Mouse (Mus musculus) ES-Bruce4 (cell line): ENCODE data around the gene Surf2. TPM values are rescaled to one million over a fixed set of nuclear protein-coding genes. Genes with fewer than 3 reads are reported as not detected.

Experiments used
- H3K27ac ChIP-seq: 2 replicates; pipeline ENCODE4 v1.5.1; 2012; ENCODE audit warnings: low read length, inconsistent platforms; ENCODE audit not compliant: insufficient read depth
- H3K27me3 ChIP-seq: 2 replicates; pipeline ENCODE4 v1.6.1; 2012; ENCODE audit warnings: mild to moderate bottlenecking, low read length, inconsistent platforms; ENCODE audit not compliant: control insufficient read depth, poor library complexity, insufficient read depth, severe bottlenecking
- H3K36me3 ChIP-seq: 2 replicates; pipeline ENCODE4 v1.6.1; 2012; ENCODE audit warnings: inconsistent platforms, mild to moderate bottlenecking, low read length, moderate library complexity; ENCODE audit not compliant: control insufficient read depth, poor library complexity, insufficient read depth, severe bottlenecking
- H3K4me1 ChIP-seq: one replicate; pipeline ENCODE4 v1.8.1; 2011; ENCODE audit warnings: low read length; ENCODE audit not compliant: control insufficient read depth, insufficient read depth
- H3K4me3 ChIP-seq: 2 replicates; pipeline ENCODE4 v1.5.1; 2011; ENCODE audit warnings: low read depth, mild to moderate bottlenecking, low read length
- H3K9ac ChIP-seq: 2 replicates; pipeline ENCODE4 v1.6.1; 2012; ENCODE audit warnings: low read depth, mild to moderate bottlenecking, inconsistent platforms; ENCODE audit not compliant: poor library complexity, severe bottlenecking
- H3K9me3 ChIP-seq: replicated peaks from 2 replicates; pipeline ENCODE4 v1.6.1; 2012; ENCODE audit warnings: mild to moderate bottlenecking, low read length, inconsistent platforms; ENCODE audit not compliant: control insufficient read depth, poor library complexity, insufficient read depth, severe bottlenecking
- CTCF ChIP-seq: IDR thresholded peaks from one replicate; pipeline ENCODE4 v1.8.1; 2011; ENCODE audit warnings: low read depth, low read length
- EP300 ChIP-seq: IDR thresholded peaks from 2 replicates; pipeline ENCODE4 v1.6.1; 2011; ENCODE audit warnings: low read depth, low read length; ENCODE audit not compliant: insufficient read depth
- POLR2A ChIP-seq: IDR thresholded peaks from one replicate; pipeline ENCODE4 v1.8.1; 2011; ENCODE audit warnings: low read length; ENCODE audit not compliant: insufficient read depth
- polyA plus RNA-seq: library from polyadenylated mRNA; stranded (reverse); fragments of >200 nt; gene quantifications from 2 replicates; pipeline ENCODE4 v1.2.4, GENCODE M21; 2011; ENCODE audit warnings: low read depth; ENCODE audit not compliant: missing spikeins, insufficient read depth, insufficient read length

Gene Surf2
- polyA plus RNA-seq, 1 experiment = 62.5 TPM

GRCm38 (mm10) chr2:26952193-26952592 lies 36.0 kb downstream of the Surf2 start:
- Histone ChIP-seq H3K27ac (no peak overlapping the region), H3K36me3 (peaks cover 23% of the 10 kb centered on the region), H3K9ac (no peak overlapping the region), H3K9me3 (no peaks in the 10 kb centered on the region), H3K4me3 (no peak overlapping the region), H3K27me3 (no peaks in the 10 kb centered on the region), H3K4me1 (no peaks in the 10 kb centered on the region)
- TF ChIP-seq EP300 (no peak), POLR2A (no peak), CTCF (no peak)

GRCm38 (mm10) chr2:26952866-26953265 lies 36.7 kb downstream of the Surf2 start:
- H3K4me1 ChIP-seq = no peaks in the 10 kb centered on the region
- H3K9ac ChIP-seq = no peak overlapping the region
- H3K27me3 ChIP-seq = no peaks in the 10 kb centered on the region
- no peak overlapping the region for H3K4me3 ChIP-seq
- no peaks in the 10 kb centered on the region for H3K9me3 ChIP-seq
- no peak overlapping the region for H3K27ac ChIP-seq
- H3K36me3 ChIP-seq = peaks cover 29% of the 10 kb centered on the region
- no peak for TF ChIP-seq POLR2A

DNA sequence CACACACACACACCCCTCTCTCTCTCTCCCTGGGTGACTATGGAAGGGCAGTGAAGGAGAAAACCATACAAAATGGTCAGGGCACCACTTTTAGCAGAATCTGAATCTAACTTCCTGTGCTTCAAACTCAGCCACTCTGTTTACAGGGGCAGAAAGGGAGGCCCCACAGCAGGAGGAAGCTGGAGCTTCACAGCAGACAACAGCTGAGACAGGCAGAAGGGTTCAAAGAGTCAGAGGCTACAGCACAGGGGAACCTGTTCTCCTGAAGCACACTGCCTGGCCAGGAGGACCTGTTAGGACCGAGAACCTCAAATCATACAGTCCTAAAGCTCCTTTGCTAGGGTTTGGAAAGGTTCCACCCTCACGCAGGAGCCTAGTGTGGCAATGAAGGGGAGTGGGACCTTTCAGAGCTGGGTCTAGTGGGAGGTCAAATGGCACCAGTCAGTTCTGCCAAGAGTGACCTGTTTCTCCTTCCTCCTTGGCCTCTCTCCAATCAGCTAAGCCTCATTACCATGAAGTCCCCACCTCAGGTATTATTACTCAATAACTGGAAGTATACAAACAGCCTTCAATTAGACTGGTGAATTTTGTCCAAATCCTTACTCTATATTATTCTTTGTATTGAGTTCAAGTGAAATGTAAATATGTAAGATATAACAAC lies 38.7 kb downstream of the Surf2 start:
- TF ChIP-seq POLR2A = no peak
- TF ChIP-seq EP300 = no peak
- TF ChIP-seq CTCF = no peak
- Histone ChIP-seq H3K36me3 (peaks cover 43% of the 10 kb centered on the region), H3K9me3 (no peaks in the 10 kb centered on the region)

GRCm38 (mm10) chr2:26956811-26957487 lies 40.8 kb downstream of the Surf2 start:
- Histone ChIP-seq H3K36me3 (peaks cover 55% of the 10 kb centered on the region), H3K4me1 (no peaks in the 10 kb centered on the region), H3K9me3 (no peaks in the 10 kb centered on the region), H3K27ac (no peak overlapping the region), H3K4me3 (no peak overlapping the region), H3K9ac (no peak overlapping the region), H3K27me3 (no peaks in the 10 kb centered on the region)
- no peak for TF ChIP-seq POLR2A
- TF ChIP-seq CTCF = no peak
- TF ChIP-seq EP300 = no peak

More for the DNA sequence above, 38.7 kb downstream of the Surf2 start:
- no peak overlapping the region for H3K27ac ChIP-seq
- no peak overlapping the region for H3K9ac ChIP-seq
- H3K4me1 ChIP-seq = no peaks in the 10 kb centered on the region
- H3K4me3 ChIP-seq = no peak overlapping the region
- H3K27me3 ChIP-seq = no peaks in the 10 kb centered on the region

DNA sequence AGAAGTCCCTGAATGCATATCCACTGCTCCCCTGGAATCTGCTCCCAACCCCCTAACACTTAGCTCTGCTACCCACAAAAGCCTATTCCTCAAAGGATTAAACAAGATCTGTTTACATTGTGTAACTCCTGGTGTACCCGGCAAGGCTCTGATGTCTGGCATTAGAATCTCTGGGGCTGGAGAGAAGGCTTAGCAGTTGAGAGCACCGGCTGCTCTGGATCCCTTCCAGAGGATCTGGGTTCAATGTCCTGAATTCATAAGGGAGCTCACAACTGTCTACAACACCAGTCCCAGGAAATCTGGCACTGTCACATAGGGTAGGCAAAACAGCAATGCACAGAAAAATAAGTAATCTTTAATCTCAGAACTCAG lies 41.3 kb downstream of the Surf2 start:
- no peak overlapping the region for H3K4me3 ChIP-seq
- no peak overlapping the region for H3K27ac ChIP-seq
- no peak overlapping the region for H3K9ac ChIP-seq
- no peaks in the 10 kb centered on the region for H3K27me3 ChIP-seq
- no peaks in the 10 kb centered on the region for H3K9me3 ChIP-seq
- peaks cover 57% of the 10 kb centered on the region for H3K36me3 ChIP-seq
- no peak for TF ChIP-seq POLR2A
- TF ChIP-seq CTCF = no peak
- no peak for TF ChIP-seq EP300
- H3K4me1 ChIP-seq = no peaks in the 10 kb centered on the region

DNA sequence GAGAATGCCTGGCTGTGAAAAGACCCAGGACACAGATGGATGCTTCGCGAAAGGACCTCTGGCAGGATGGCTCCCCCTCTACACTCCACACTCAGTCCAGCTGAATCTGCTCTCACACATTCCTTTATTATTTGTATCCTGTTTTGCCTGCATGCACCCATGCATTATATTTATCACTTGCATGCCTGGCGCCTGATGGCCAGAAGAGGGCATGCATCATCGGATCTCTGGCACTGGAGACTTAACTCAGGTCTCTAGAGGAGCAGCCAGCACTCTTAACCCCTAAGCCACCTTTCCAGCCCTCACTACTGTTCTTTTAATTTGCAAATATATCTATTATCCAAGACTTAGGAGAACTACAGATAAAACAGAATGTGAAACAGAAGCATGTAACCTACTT lies 44.6 kb downstream of the Surf2 start:
- no peak overlapping the region for H3K27ac ChIP-seq
- H3K27me3 ChIP-seq = no peaks in the 10 kb centered on the region
- peaks cover 45% of the 10 kb centered on the region for H3K36me3 ChIP-seq
- no peaks in the 10 kb centered on the region for H3K4me1 ChIP-seq
- TF ChIP-seq EP300 (no peak), CTCF (peak; percentile 32)
- no peak overlapping the region for H3K4me3 ChIP-seq
- H3K9ac ChIP-seq = no peak overlapping the region
- H3K9me3 ChIP-seq = no peaks in the 10 kb centered on the region
